Mouse (Mus musculus) liver, adult 2 months (tissue): Measurements from ENCODE around the gene Aldh1a1. TPM values are rescaled to one million over a fixed set of nuclear protein-coding genes. Genes with fewer than 3 reads are reported as not detected.
A peak's percentile ranks its signal among the peaks of the same experiment; 100 is the strongest.

Experiments used
- DNase-seq: peaks from one replicate; pipeline ENCODE4 v3.0.0-alpha.2; 2011; ENCODE audit warnings: low read depth, low spot score; ENCODE audit errors: extremely low read depth
- H3K27ac ChIP-seq: fragments of 200-500 bp; replicated peaks from 2 replicates; pipeline ENCODE4 v1.5.1; 2012; ENCODE audit warnings: low read depth, mild to moderate bottlenecking, control low read depth, inconsistent platforms, low read length; ENCODE audit not compliant: insufficient read depth
- H3K27me3 ChIP-seq: fragments of 200-500 bp; 2 replicates; pipeline ENCODE4 v1.6.1; 2012; ENCODE audit warnings: mild to moderate bottlenecking, moderate library complexity, low read length, inconsistent platforms; ENCODE audit not compliant: control insufficient read depth, insufficient read depth
- H3K36me3 ChIP-seq: fragments of 200-500 bp; 2 replicates; pipeline ENCODE4 v1.6.1; 2012; ENCODE audit warnings: low read length, inconsistent platforms; ENCODE audit not compliant: control insufficient read depth, insufficient read depth
- H3K4me1 ChIP-seq: fragments of 200-500 bp; 2 replicates; pipeline ENCODE4 v1.6.1; 2011; ENCODE audit warnings: low read length; ENCODE audit not compliant: control insufficient read depth, insufficient read depth
- H3K4me3 ChIP-seq: fragments of 200-500 bp; 2 replicates; pipeline ENCODE4 v1.5.1; 2011; ENCODE audit warnings: low read depth, mild to moderate bottlenecking, control low read depth, low read length, moderate library complexity; ENCODE audit not compliant: insufficient read depth
- H3K79me2 ChIP-seq: fragments of 200-500 bp; 2 replicates; pipeline ENCODE4 v1.6.1; 2012; ENCODE audit warnings: inconsistent platforms, mild to moderate bottlenecking, low read length, moderate library complexity; ENCODE audit not compliant: control insufficient read depth, insufficient read depth
- H3K9ac ChIP-seq: fragments of 200-500 bp; 2 replicates; pipeline ENCODE4 v1.6.1; 2012; ENCODE audit warnings: low read depth, mild to moderate bottlenecking, control low read depth, inconsistent platforms, low read length
- CTCF ChIP-seq: fragments of 200-500 bp; IDR thresholded peaks from 2 replicates; pipeline ENCODE4 v1.5.1; 2011; ENCODE audit warnings: low read depth, low read length, control low read depth
- POLR2A ChIP-seq: fragments of 200-500 bp; IDR thresholded peaks from 2 replicates; pipeline ENCODE4 v1.6.1; 2011; ENCODE audit warnings: low read length, control low read depth; ENCODE audit not compliant: insufficient read depth; ENCODE audit errors: extremely low read depth
- WGBS: fragments of 180-500 bp; shearing (Covaris S2); methylation state at CpG from one replicate; pipeline ENCODE4 v1.1.7; 2018; 5-methylcytosine and 5-hydroxymethylcytosine counted together
- polyA plus RNA-seq: library from polyadenylated mRNA; depleted of rRNA; stranded (reverse); fragments of >200 nt; gene quantifications from 2 replicates; pipeline ENCODE4 v1.2.3, GENCODE M21; 2012
- total RNA-seq: library from RNA; depleted of rRNA; stranded (reverse); fragments of >200 nt; gene quantifications from 2 replicates; pipeline ENCODE4 v1.2.3, GENCODE M21; 2014

The Aldh1a1 gene
- total and polyA plus RNA-seq, 2 experiments = 277 to 885 TPM

GRCm38 (mm10) chr19:20557211-20557610, 64.7 kb downstream of the Aldh1a1 start:
- H3K27me3 ChIP-seq = no peaks in the 10 kb centered on the region
- peak; percentile 86 for DNase-seq
- TF ChIP-seq POLR2A (no peak), CTCF (no peak)
- H3K4me3 ChIP-seq = no peak overlapping the region
- H3K36me3 ChIP-seq = no peaks in the 10 kb centered on the region
- no peak overlapping the region for H3K27ac ChIP-seq
- WGBS = 46% methylated on average over 4 of the region's 4 CpGs
- no peak overlapping the region for H3K9ac ChIP-seq
- no peaks in the 10 kb centered on the region for H3K79me2 ChIP-seq
- peaks cover 4% of the 10 kb centered on the region for H3K4me1 ChIP-seq

GRCm38 (mm10) chr19:20558069-20558468, 65.6 kb downstream of the Aldh1a1 start:
- Histone ChIP-seq H3K9ac (no peak overlapping the region), H3K36me3 (no peaks in the 10 kb centered on the region), H3K27ac (no peak overlapping the region), H3K27me3 (no peaks in the 10 kb centered on the region), H3K4me1 (peaks cover 2% of the 10 kb centered on the region; the same call in 1 of the 2 replicates), H3K4me3 (no peak overlapping the region), H3K79me2 (no peaks in the 10 kb centered on the region)
- DNase-seq = no peak
- 95% methylated on average over 3 of the region's 3 CpGs for WGBS
- no peak for TF ChIP-seq CTCF
- TF ChIP-seq POLR2A = no peak

GRCm38 (mm10) chr19:20558544-20558943, 66.0 kb downstream of the Aldh1a1 start:
- Histone ChIP-seq H3K36me3 (no peaks in the 10 kb centered on the region), H3K27ac (no peak overlapping the region), H3K9ac (no peak overlapping the region), H3K4me1 (no peaks in the 10 kb centered on the region; the same call in 1 of the 2 replicates), H3K27me3 (no peaks in the 10 kb centered on the region), H3K79me2 (no peaks in the 10 kb centered on the region), H3K4me3 (no peak overlapping the region)
- TF ChIP-seq POLR2A (no peak), CTCF (no peak)
- DNase-seq = no peak

- DNase-seq = peak; percentile 68
- TF ChIP-seq POLR2A (no peak), CTCF (no peak)
Observed at GRCm38 (mm10) chr19:20558952-20559351, 66.4 kb downstream of the Aldh1a1 start.

GRCm38 (mm10) chr19:20559952-20560351, 67.4 kb downstream of the Aldh1a1 start:
- WGBS = 86% methylated on average over 2 of the region's 2 CpGs
- no peak for TF ChIP-seq CTCF
- H3K27me3 ChIP-seq = no peaks in the 10 kb centered on the region

More at GRCm38 (mm10) chr19:20558952-20559351, 66.4 kb downstream of the Aldh1a1 start:
- no peaks in the 10 kb centered on the region for H3K79me2 ChIP-seq
- H3K36me3 ChIP-seq = no peaks in the 10 kb centered on the region
- no peaks in the 10 kb centered on the region for H3K27me3 ChIP-seq
- H3K27ac ChIP-seq = no peak overlapping the region
- H3K4me1 ChIP-seq = no peaks in the 10 kb centered on the region; the same call in 1 of the 2 replicates
- H3K9ac ChIP-seq = no peak overlapping the region
- 65% methylated on average over 3 of the region's 3 CpGs for WGBS
- no peak overlapping the region for H3K4me3 ChIP-seq

GRCm38 (mm10) chr19:20562396-20562795, 69.9 kb downstream of the Aldh1a1 start:
- DNase-seq = no peak
- TF ChIP-seq CTCF = no peak
- no peak for TF ChIP-seq POLR2A
- Histone ChIP-seq H3K36me3 (no peaks in the 10 kb centered on the region), H3K27ac (no peak overlapping the region), H3K9ac (no peak overlapping the region), H3K27me3 (no peaks in the 10 kb centered on the region), H3K79me2 (no peaks in the 10 kb centered on the region), H3K4me3 (no peak overlapping the region), H3K4me1 (no peaks in the 10 kb centered on the region; the same call in 1 of the 2 replicates)

More at GRCm38 (mm10) chr19:20559952-20560351, 67.4 kb downstream of the Aldh1a1 start:
- no peak for DNase-seq
- H3K36me3 ChIP-seq = no peaks in the 10 kb centered on the region
- no peak overlapping the region for H3K27ac ChIP-seq
- no peak overlapping the region for H3K4me3 ChIP-seq
- H3K4me1 ChIP-seq = no peaks in the 10 kb centered on the region; the same call in 1 of the 2 replicates
- H3K9ac ChIP-seq = no peak overlapping the region
- no peaks in the 10 kb centered on the region for H3K79me2 ChIP-seq
